Mouse (Mus musculus): ENCODE measurements around the gene Rpap1. TPM values are rescaled to one million over a fixed set of nuclear protein-coding genes. Genes with fewer than 3 reads are reported as not detected.
"Not testable (repeated sequence)": the region's sequence is repeated elsewhere in the genome, so short reads cannot be mapped to it uniquely, and the experiment has no call there.

Gene Rpap1
- polyA plus RNA-seq, 1 experiment from 2014 or later = 31.7 TPM

- no peak for ATAC-seq (ENCODE audit: borderline replicate concordance, extremely low read depth, low FRiP score, low TSS enrichment)
- Histone ChIP-seq H3K4me3 (no peak overlapping the region), H3K9ac (no peak overlapping the region), H3K9me3 (no peaks in the 10 kb centered on the region), H3K27me3 (no peaks in the 10 kb centered on the region), H3K4me2 (no peak overlapping the region), H3K4me1 (no peaks in the 10 kb centered on the region), H3K27ac (no peak overlapping the region), H3K36me3 (peaks cover 79% of the 10 kb centered on the region)
- 95% methylated on average over 8 of the region's 8 CpGs for WGBS
These were observed 66.3 kb downstream of the Rpap1 start for GRCm38 (mm10) chr2:119721070-119721469.

- H3K4me2 ChIP-seq; ATAC-seq (ENCODE audit: borderline replicate concordance, extremely low read depth, low FRiP score, low TSS enrichment); H3K27me3 ChIP-seq; H3K4me3 ChIP-seq; H3K9ac ChIP-seq; H3K27ac ChIP-seq; H3K4me1 ChIP-seq; H3K9me3 ChIP-seq: not testable (repeated sequence)
- peaks cover 61% of the 10 kb centered on the region for H3K36me3 ChIP-seq
- WGBS = 84% methylated on average over 2 of the region's 2 CpGs
These were observed 71.5 kb downstream of the Rpap1 start for GRCm38 (mm10) chr2:119715868-119716267.

Other genes with a start within 250 kb of the Rpap1 start
- gene Exd1, start 239.9 kb downstream of the Rpap1 start, polyA plus RNA-seq (2015; fragmentation: Nextera tagmentation; extraction: Ambion mirVana) = 0.21 and 0.60 TPM in 2 replicates
- gene Chp1, start 239.8 kb downstream of the Rpap1 start, polyA plus RNA-seq (2015; fragmentation: Nextera tagmentation; extraction: Ambion mirVana) = 61.1 and 62.2 TPM in 2 replicates
- 81.9 and 85.9 TPM in 2 replicates for gene Nusap1, start 169.2 kb downstream of the Rpap1 start, polyA plus RNA-seq (2015; fragmentation: Nextera tagmentation; extraction: Ambion mirVana)
- gene Oip5, start 169.1 kb downstream of the Rpap1 start, polyA plus RNA-seq (2015; fragmentation: Nextera tagmentation; extraction: Ambion mirVana) = 27.9 and 29.5 TPM in 2 replicates
- gene Ndufaf1, start 124.7 kb downstream of the Rpap1 start, polyA plus RNA-seq (2015; fragmentation: Nextera tagmentation; extraction: Ambion mirVana) = 39.0 and 39.5 TPM in 2 replicates
- gene Rtf1, start 112.5 kb downstream of the Rpap1 start, polyA plus RNA-seq (2015; fragmentation: Nextera tagmentation; extraction: Ambion mirVana) = 31.0 and 33.9 TPM in 2 replicates
- gene Itpka, start 45.2 kb downstream of the Rpap1 start, polyA plus RNA-seq (2015; fragmentation: Nextera tagmentation; extraction: Ambion mirVana) = 1.6 and 2.4 TPM in 2 replicates
- gene Ltk, start 27.1 kb downstream of the Rpap1 start, polyA plus RNA-seq (2015; fragmentation: Nextera tagmentation; extraction: Ambion mirVana) = 1.3 and 1.4 TPM in 2 replicates
- 21.4 and 21.6 TPM in 2 replicates for gene Tyro3, start 10.2 kb upstream of the Rpap1 start, polyA plus RNA-seq (2015; fragmentation: Nextera tagmentation; extraction: Ambion mirVana)
- 22.8 and 27.5 TPM in 2 replicates for gene Mga, start 109.7 kb upstream of the Rpap1 start, polyA plus RNA-seq (2015; fragmentation: Nextera tagmentation; extraction: Ambion mirVana)
- 2.6 and 3.0 TPM in 2 replicates for gene Mapkbp1, start 185.2 kb upstream of the Rpap1 start, polyA plus RNA-seq (2015; fragmentation: Nextera tagmentation; extraction: Ambion mirVana)
- 20.0 and 21.2 TPM in 2 replicates for gene Jmjd7, start 239.9 kb upstream of the Rpap1 start, polyA plus RNA-seq (2015; fragmentation: Nextera tagmentation; extraction: Ambion mirVana)
- gene Gm28042, start 240.0 kb upstream of the Rpap1 start, polyA plus RNA-seq (2015; fragmentation: Nextera tagmentation; extraction: Ambion mirVana) = 2.1 and 3.1 TPM in 2 replicates
- 1.0 and 1.3 TPM in 2 replicates for gene Pla2g4b, start 245.9 kb upstream of the Rpap1 start, polyA plus RNA-seq (2015; fragmentation: Nextera tagmentation; extraction: Ambion mirVana)